Mouse (Mus musculus): ENCODE results near the gene Hist1h3h.

GRCm38 (mm10) chr13:21722373-21722925, 5.0 kb downstream of the Hist1h3h start:
- TF ChIP-seq CTCF (IDR thresholded peaks at IDR 0.05; ENCODE audit: low read depth) (no peak), EP300 (optimal IDR thresholded peaks at IDR 0.05) (no peak)
